Mouse (Mus musculus) megakaryocyte progenitor cell, adult 5-6 weeks (primary cell): Measurements from ENCODE around the gene Ccdc194. TPM values are rescaled to one million over a fixed set of nuclear protein-coding genes. Genes with fewer than 3 reads are reported as not detected.

Experiments
- ATAC-seq: replicated peaks from 2 replicates; pipeline ENCODE4 v1.8.0; 2016; ENCODE audit warnings: mild to moderate bottlenecking, moderate TSS enrichment, inconsistent platforms; ENCODE audit not compliant: poor library complexity
- total RNA-seq, 2 experiments: library from RNA; stranded (forward) in 1 of 2; stranded (reverse) in 1 of 2; fragments of 157-497, 149-512 nt in 1 of 2; fragments of 200-1000 nt in 1 of 2; gene quantifications; 2 replicates each; pipeline versions ENCODE4 v1.2.3 to v1.2.4; 2015 to 2017

The Ccdc194 gene
- total RNA-seq, 2 experiments from 2014 or later, result 0.07 TPM; not detected in 1

DNA sequence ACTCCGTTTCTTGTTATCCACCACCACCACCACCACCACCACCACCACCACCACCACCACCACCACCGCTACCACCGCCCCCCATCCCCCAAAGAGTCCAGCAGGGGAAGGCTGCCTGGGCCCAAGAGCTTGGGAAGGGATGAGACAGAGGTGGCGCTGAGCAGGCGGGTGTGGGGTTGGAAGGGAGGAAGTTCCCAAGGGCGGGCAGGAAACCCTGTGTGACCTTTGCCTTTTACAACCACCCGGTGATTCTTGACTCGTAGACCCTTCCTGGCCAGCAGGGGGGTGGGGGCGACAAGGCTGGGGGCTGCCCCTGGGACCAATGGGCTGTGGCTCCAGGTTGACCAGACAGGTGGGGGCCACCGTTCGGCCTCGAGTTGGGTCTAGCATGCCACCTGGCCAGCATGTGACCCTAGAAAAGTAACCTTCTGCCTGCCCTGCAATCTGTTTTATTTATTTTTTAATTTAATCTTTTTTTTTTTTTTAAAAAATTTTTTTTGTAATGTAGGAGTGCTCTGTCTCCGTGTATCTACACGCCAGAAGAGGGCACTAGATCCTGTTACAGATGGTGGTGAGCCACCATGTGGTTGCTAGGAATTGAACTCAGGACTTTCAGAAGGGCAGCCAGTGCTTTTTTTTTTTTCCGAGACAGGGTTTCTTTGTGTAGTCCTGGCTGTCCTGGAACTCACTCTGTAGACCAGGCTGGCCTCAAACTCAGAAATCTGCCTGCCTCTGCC lies 12.3 kb downstream of the Ccdc194 start:
- no peak for ATAC-seq

DNA sequence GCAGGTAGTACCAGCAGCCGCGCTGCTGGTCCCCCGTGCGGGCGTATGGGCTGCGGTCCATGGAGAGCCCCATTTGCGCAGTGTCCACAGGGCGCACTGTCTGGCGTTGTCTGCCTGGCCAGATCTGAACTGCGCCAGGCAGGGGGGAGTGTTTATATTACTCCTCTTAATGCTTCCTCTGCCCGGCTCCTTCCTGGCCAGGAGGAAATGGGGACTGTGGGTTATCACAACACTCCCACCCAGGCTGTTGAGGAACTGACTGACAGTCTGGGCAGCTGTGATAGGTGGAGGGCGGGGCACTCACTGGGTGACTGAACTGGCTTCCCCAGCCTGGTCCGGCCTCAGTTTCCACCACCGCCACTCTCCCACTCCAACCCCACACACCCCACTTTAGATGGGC lies 13.9 kb downstream of the Ccdc194 start, which contains the start of gene Plvap:
Gene Plvap, minus strand, starts transcription at position 109 of the 400 bp plus-strand sequence.
- ATAC-seq, result peak; percentile 86

DNA sequence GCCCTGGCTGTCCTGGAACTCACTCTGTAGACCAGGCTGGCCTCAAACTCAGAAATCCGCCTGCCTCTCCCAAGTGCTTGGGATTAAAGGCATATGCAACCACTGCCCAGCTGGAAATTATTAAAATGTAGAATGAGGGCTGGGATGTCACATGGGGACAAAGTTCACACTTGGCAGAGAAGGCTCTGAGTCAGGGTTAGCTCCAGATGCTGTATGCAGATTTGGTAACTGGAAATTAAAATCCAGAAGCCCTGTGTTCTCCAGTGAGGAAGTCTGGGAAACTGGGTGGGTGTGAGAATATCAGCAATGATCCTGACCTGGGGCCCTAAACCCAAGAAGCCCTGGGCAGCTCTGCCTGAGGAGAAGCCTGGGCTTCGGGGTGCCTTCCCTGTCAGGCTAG lies 16.2 kb downstream of the Ccdc194 start:
- ATAC-seq, result no peak

DNA sequence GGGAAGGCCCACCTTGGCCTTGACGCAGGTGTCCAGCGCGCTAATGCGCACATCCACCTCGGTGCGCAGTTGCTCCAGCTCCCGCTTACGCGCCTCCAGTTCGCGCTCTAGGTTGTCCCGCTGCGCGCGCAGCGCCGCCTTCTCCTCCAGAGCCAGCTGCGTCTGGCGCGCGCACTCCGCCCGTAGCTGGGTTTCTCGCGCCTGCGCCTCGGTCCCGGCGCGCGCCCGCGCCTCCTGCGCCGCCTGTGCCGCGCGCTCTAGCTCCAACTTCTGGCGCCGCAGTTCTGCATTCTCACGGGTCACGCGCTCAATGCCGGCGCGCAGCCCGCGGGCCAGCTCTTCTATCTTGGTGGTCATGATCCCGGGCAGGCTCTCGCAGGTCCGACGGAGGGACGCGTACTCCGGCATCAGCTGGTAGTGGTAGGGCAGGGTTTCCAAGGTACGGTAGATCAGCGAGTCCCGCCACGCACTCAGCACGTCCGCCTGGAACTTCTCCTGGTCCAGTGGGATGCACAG lies 17.9 kb downstream of the Ccdc194 start:
- peak; percentile 61 for ATAC-seq

DNA sequence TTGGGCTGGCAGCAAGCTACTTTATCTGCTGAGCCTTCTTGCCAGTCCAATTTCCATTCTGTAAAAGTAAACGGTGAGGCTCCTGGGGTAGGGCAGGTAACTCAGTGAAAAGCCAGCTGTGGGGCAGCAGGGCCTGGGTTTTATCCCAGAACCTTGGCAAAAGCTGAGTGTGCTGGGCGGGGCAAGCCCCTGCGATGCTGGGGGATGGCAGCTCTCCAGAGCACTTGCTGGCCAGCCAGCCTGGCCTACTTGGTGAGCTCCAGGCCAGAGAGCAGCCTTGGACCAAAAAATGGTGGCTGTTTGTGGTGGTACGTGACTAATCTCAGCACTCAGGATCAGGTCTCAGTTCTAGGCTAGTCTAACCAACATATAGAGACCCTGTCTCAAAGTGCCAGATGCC lies 19.5 kb downstream of the Ccdc194 start:
- ATAC-seq, result no peak

DNA sequence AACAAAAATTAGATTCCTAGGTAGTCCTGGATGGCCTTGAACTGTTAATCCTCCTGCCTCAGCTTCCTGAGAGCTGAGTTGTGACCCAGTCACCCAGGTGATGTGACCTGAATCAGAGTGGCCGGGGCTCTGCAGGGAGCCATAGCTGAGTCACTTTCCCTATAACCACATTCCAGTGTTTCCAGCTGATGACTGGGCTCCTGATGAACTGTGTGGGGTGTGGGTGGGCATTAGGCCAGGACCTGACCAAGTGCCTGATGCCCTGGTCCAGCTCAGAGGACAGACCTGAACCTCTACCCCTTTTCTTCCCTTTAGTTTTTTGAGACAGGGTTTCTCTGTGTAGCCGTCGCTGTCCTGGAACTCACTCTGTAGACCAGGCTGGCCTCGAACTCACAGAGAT lies 20.2 kb downstream of the Ccdc194 start:
- ATAC-seq, result no peak

DNA sequence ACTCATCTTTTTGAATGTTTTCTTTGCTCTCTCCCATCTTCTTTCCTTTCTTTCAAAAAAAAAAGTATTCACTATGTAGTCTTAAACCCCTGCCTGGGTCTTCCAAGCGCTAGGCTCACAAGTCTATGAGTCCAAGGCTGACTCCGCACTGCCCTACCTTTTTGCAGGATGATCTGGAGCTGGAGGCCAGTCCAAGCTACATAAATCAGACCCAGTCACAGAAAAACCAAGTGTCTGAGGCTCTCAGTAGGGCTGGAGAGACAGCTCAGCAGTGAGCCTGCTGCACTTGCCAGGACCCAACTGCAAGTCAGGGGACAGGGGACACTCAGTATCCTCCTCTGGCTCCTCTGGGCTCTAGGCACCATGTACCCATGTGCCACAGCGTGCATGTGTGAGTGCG lies 21.2 kb downstream of the Ccdc194 start:
- ATAC-seq, result no peak

DNA sequence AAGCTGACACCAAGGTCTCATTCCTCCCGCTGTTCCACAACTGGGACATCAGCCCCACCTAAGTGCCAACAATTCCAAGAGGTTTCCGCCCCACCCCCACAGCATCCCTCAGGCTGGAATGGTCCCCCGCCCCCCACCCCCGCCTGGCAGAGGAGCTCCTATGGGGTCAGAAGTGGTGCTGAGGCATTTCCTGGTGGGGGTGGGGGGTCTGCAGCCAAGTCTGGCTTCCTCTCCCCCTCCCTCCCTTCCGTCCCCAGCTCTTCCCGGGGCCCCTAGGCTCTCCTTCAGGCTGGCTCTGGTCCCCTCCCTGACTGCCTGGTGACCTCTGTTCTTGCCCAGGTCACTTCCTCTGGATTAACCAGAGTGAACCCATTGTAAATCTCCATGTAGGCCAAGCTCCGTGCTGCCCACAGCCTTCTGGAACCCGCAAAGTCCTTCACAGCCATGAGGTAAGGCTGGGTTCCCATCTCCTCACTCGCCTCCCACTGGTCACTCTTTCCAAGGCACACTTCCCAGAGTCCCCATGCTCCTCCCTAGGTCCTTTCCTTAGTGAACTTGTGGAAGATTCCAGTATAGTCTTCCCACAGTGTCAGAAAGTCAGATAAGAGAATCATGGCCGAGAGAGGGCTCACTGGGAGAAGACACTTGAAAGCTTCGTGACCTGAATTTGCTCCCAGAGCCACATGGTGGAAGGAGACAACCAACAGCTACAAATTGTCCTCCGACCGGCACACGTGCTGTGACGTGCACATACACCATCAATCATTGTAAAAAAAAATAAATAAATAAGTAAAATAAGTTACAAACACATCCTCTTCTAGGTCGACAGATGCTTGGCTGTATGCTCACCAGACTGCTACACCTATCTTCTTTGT lies 26.5 kb downstream of the Ccdc194 start:
- no peak for ATAC-seq

DNA sequence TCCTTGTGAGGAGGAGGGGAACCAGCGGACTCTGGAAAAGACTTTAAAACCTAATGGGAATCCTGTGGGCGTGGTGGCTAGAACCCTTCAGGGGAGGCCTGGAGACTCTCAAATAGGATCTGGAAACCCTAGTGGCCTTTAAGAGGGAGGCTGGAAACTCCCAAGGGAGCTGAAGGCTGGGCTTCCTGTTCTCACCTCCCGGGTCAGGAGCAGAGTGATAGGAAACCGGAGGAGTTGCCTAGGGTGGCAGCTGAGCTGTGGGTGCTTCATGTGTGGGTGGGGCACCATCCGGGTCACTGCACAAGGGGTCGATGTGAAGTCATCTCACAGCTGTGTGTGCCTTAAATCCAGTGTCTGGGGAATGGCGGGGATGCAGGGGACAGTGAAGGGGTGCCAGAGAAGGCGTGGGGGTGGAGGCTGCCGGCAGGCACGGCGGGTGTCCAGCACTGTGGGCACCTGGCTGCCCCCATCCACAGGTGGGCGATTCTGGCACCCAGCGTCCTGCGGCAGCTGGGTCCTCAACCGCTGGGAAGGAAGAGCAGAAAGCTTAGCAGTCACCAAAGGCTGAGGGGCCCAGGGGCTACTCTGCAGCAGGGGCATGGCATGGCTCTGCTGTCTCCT lies 27.5 kb downstream of the Ccdc194 start:
- ATAC-seq, result no peak

DNA sequence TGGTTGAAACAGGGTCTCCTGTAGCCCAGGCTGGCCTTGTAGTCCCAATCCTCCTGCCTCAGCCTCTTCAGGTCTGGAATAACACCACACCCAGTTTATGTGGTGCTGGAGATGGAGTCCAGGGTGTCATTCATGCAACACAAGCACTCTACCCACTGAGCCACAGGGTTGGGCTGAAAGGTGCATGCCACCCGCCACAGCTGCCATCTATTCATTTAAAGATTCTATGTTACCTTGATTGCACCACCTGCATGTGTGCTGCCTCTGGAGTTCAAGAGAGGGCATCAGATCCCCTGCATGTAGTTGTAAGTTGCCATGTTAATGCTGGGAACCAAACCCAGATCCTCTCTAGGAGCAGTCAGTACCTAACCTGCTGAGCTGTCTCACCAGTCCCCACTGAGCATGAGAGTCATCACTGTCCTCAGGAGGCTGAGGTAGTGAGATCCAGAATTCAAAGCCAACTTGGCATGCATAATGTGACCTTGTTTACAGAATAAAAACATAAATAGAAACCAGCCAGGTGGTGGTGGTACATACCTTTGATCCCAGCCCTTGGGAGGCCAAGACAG lies 28.4 kb downstream of the Ccdc194 start:
- ATAC-seq, result no peak

DNA sequence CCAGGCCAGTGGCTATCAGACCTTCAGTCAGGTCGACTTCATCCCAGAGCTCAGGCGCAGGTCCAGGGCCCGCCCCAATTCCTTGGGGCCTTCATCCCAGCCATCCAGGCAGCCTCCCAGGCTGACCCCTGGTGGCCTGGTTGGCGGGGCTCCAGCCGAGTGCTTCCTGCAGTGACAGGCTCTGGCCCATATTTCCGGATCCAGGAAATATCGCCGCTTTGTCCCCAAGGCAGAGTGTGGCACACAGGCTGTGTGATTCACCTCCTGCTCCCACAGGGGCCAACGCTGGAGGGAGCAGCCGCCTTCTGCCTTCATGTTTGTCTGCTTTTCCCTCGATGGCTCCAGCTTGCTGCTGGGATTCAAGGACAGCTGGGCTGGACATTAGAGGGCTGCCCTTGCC lies 29.0 kb downstream of the Ccdc194 start:
- no peak for ATAC-seq

DNA sequence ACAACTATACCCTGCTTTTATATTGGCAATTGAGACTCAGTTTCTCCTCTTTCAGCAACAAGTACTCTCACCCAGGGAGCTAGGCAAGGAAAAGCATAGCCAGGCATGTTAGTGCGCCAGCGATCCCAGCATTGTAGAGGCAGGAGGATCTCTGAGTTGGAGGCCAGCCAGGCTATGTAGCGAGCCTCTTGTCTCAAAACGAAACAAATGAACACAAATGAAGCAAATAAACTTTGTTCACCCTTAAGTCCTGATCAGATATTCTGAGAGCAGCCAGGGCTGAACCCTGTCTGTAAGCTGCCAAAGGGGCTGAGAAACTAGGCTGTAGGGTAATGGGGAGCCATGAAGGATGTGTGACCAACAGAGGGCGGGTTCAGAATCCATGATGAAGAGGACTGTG lies 29.7 kb downstream of the Ccdc194 start:
- no peak for ATAC-seq

DNA sequence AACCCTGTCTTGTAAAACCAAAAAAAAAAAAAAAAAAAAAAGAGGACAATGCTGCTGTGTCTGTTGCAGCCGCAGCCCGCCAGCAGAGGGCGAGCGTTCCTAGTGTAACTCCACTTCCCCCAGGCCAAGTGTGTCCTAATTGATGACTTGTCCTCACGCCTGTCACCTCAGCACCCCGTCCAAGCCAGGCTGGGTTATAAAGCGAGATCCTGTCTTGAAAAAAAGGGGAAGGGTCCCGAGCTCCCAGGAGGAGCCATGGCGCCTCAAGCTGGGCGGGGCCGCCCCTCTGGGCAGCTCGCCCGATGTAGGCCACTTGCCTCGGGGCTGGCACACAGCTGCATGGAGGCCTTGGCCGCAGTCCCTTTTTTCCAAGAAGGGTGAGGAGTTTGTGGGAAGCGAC lies 30.5 kb downstream of the Ccdc194 start:
- peak; percentile 97 for ATAC-seq

DNA sequence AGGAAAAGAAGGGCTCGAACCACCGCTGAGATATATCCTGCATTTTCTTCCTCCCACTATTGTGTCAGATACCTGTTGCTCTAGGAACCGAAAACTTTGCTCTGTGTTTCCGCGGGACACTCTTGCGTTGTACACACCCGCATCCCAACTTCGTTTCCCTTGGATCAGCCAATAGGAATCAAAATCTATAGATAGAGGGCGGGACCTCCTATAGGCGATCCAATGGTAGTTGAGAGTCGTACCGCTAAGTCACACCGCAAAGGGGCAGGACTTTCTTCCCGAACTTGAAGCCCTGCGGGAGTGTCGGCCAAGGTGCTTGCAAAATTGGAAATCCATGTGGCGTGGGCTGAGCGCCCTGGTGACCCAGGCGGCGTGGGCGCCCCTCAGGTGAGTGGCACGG lies 37.1 kb downstream of the Ccdc194 start:
- peak; percentile 85 for ATAC-seq

DNA sequence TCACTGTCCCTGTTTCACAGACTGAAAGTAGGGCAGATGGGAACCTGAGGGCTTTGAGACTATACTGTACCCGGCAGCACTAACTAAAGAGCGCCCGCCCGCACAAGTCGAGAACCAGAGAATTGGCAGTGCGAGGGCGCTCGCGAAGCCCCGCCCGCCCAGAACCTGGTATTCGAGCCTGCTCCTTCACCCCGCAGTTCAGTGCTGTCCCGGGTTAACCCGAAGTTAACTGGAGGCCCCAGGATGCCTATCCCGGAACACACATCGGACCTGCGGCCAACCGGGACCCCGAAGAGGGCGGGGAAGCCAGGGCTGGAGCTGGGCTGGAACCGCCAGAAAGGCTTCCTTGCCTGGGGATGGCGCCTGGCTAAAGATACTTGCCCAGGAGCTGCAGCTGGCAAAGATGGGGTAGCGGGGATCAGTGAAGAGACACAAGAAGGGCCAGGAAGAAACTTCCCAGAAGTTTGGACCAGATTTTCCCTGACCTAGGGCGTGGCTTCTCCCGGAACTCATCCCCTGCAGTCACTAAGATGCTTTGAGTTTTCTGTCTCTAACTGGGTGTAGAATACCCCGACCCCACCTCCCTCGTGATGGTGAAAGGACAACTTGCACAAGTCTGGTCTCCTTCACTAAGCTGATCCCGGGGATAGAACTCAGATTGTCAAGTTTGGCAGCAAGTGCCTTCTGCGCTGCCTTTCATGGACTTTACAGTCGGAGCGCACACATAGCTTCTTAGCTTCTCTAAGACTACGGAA lies 37.6 kb downstream of the Ccdc194 start, which contains the start of gene Gtpbp3:
Gene Gtpbp3, plus strand, starts transcription at position 413 of the 755 bp plus-strand sequence.
- peak; percentile 45 for ATAC-seq

DNA sequence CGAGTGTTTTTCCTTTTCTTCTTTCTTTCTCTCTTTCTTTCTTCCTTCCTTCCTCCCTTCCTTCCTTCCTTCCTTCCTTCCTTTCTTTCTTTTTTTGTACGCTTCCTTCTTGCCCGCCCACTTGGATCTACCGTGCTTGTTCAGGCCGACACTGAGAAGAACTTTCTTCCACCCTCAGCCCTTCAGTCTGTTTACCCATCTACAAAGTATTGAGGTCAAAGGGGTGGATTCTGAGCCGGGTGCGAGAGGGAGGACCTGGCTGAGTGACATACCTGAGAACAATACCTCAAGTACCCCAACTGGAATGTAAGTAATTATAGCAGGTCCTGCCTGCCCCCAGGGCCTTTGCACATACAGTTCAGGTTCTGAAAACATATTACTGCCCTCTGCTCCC lies 39.4 kb downstream of the Ccdc194 start:
- ATAC-seq, result no peak

DNA sequence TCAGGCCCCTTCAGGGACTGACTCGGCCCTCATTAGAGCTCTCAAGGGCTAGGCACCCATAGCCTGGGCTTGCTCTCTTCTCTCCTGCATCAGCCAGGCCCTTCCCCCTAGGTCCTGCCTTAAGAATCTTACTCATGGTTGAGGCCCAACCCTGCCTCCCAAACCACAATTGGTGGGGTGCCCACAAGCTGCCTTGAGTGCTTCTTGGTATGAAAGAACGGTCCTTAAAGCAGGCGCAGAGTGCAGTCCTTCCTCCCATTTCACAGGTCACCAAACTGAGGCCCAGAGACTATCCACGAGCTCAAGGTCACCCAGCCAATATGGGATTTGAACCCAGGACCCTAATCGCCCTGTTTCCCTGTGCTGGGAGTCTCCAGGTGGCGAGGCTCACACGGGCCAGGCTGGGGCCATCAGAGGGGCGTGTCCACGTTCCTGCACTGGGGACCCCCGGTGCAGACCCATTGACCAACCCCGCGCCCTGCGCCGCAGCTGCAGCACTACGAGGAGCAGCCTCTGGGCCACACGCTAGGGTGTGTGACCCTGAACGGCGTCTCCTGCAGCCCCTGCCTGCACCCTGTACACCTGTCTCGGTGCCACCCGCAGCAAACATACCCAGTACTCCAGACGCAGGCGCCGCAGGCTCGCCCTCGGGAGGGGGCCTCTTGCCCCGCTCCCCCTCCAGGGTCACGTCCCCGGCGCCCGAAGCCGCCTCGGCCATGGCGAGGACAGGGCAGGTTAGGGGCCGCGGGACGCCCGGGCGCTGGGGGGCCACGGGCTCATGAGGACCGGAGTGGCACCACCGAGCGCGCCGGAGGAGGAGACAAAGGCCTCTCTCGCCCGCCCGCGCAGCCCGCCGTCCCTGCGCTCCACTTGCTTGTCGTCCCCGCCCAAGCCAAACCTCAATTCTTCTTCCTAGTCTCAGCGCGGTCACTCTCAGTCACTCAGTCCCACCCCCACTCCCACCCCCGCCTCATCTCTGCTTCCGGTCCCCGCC lies 40.1 kb downstream of the Ccdc194 start, which contains the start of gene Ano8:
Gene Ano8, minus strand, starts transcription at position 822 of the 994 bp plus-strand sequence.
- peak; percentile 55 for ATAC-seq

DNA sequence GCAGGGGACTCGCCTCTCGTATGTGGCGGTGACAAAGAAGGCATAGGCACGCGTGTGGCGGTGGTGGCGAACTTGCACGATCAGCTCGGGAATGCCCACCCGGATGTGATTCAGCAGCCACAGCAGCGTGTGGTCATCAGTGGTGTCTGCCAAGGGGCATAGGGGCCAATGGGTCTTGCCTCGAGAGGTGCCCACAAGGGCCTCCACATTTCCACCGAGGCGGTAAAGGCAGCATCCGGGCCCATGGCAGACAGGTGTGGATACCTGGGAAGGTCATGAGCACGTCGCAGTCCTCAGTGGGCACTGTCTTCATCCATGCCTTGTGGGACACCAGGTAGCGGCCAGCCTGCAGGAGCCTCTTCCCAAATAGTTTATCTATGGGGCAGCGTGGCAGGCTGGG lies 40.8 kb downstream of the Ccdc194 start:
- ATAC-seq, result no peak

DNA sequence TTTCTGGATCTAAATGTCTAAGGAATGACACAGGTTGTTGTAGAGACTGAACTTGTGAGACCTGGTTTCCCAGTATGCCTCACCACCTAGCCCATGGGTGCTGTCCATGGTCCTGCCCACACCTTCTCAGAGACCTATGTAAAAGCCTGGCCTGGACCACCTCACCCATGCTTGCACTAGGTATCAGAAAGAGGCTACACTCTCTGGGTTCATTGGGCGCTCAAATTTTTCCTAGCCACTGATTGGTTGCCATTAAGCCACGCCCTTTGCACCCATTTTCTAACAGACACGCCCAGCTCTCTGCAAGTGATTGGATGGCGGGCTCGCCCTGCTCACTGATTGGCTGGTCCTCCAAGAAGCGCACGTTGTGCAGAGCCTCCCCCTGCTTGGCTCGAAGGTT lies 41.6 kb downstream of the Ccdc194 start:
- peak; percentile 43 for ATAC-seq
